Mouse (Mus musculus): Measurements from ENCODE around the gene Csde1. TPM values are rescaled to one million over a fixed set of nuclear protein-coding genes. Genes with fewer than 3 reads are reported as not detected.

Gene Csde1
- total RNA-seq, 2 experiments from 2014 or later: 107 to 323 TPM

Other genes with a start within 250 kb of the Csde1 start
- gene Tshb, start 237.7 kb upstream of the Csde1 start, total RNA-seq (2015; ENCODE audit: low replicate concordance): not detected in 2 replicates
- 0.13 TPM in 1 of 2 replicates, not detected in the other for gene Tshb, start 237.7 kb upstream of the Csde1 start, total RNA-seq (2017; ENCODE audit: low replicate concordance)
- gene Sycp1, start 84.3 kb upstream of the Csde1 start, total RNA-seq (2015; ENCODE audit: low replicate concordance): not detected in 2 replicates
- gene Sycp1, start 84.3 kb upstream of the Csde1 start, total RNA-seq (2017; ENCODE audit: low replicate concordance): not detected in 2 replicates
- gene Nr1h5, start 56.3 kb upstream of the Csde1 start, total RNA-seq (2015; ENCODE audit: low replicate concordance): not detected in 2 replicates
- not detected in 2 replicates for gene Nr1h5, start 56.3 kb upstream of the Csde1 start, total RNA-seq (2017; ENCODE audit: low replicate concordance)
- gene Sike1, start 24.7 kb upstream of the Csde1 start, total RNA-seq (2015; ENCODE audit: low replicate concordance): 3.4 and 6.8 TPM in 2 replicates
- 0.61 and 4.2 TPM in 2 replicates for gene Sike1, start 24.7 kb upstream of the Csde1 start, total RNA-seq (2017; ENCODE audit: low replicate concordance)
- 33.9 and 46.5 TPM in 2 replicates for gene Nras, start 37.9 kb downstream of the Csde1 start, total RNA-seq (2015; ENCODE audit: low replicate concordance)
- 9.7 and 23.7 TPM in 2 replicates for gene Nras, start 37.9 kb downstream of the Csde1 start, total RNA-seq (2017; ENCODE audit: low replicate concordance)
- gene Ampd1, start 53.6 kb downstream of the Csde1 start, total RNA-seq (2015; ENCODE audit: low replicate concordance): not detected in 2 replicates
- not detected in 2 replicates for gene Ampd1, start 53.6 kb downstream of the Csde1 start, total RNA-seq (2017; ENCODE audit: low replicate concordance)
- 62.0 and 63.3 TPM in 2 replicates for gene Dennd2c, start 82.2 kb downstream of the Csde1 start, total RNA-seq (2015; ENCODE audit: low replicate concordance)
- 52.8 and 55.1 TPM in 2 replicates for gene Dennd2c, start 82.2 kb downstream of the Csde1 start, total RNA-seq (2017; ENCODE audit: low replicate concordance)
- gene Bcas2, start 151.2 kb downstream of the Csde1 start, total RNA-seq (2015; ENCODE audit: low replicate concordance): 125 and 145 TPM in 2 replicates
- 108 and 197 TPM in 2 replicates for gene Bcas2, start 151.2 kb downstream of the Csde1 start, total RNA-seq (2017; ENCODE audit: low replicate concordance)